Mouse (Mus musculus) ovary, adult 18-20 months (tissue): ENCODE data around the gene Snx29.
"Not testable (repeated sequence)": the region's sequence is repeated elsewhere in the genome, so short reads cannot be mapped to it uniquely, and the experiment has no call there.

Experiments used
- DNase-seq: peaks from one replicate; pipeline ENCODE4 v3.0.0; 2022; ENCODE audit warnings: low spot score, mixed read lengths

Gene Snx29

DNA sequence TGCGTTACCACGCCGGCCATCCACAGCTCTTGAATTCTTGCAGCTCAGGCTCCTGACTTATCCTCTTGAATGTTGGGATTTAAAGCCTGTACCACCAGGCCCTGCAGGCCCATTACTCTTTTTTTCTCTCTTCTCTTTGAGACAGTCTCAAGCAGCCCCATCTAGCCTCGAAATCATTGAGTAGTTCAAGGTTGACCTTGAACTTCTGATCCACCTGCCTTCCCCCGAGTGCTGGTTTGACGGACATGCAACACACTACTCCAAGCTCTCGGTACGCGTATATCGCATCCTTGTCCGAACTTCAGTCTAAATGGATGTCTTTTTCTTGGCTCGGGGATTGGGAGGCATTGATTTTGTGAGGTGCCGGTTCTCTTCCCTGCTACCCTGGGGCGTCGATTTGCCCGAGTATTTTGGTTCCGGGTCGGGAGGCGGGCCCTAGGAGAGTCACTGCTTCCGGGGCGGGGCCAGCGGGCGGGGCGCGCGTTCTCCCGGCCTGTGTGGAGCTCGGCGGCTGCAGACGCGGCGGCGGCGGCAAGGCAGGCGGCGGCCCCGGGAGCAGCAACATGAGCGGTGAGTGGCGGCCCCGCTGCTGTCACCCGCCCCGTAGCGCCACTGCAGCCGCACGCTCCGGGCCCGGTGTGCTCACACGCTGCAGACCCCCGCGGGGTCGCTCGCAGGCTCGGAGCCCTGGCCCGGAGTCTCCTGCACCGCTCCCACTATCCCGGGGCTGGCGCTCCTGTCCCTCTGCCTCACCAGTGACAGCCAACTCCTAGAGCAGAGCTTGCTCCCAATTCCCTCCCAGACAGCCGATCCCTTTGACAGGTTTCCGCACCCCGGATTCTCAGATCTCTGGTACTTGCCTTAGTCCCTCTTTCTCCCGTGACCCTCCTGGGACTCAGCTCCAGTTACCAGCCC, at the start of gene Snx29:
Gene Snx29, plus strand, starts transcription at position 500 of the 915 bp plus-strand sequence.
- DNase-seq, result peak; percentile 91

DNA sequence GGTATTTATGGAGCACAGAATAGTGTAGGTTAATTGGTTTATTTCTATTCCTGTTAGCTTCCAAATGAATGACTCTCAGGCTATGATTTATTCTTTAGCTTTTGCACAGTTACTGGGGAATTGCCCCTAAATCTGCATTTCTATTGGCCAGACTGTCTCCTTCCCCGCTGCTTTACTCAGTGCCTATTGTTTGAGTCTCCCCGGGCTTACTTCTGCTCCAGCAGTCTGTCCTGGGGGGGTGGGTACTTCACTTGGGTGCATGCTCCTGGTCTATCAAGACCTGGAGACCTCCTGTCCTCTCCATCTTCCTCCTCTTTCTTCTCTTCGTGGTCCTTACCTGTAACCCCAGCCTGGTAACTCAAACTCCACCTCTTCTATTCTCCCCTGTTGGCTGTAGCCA, 45.8 kb upstream of the Snx29 start:
- DNase-seq, result no peak

DNA sequence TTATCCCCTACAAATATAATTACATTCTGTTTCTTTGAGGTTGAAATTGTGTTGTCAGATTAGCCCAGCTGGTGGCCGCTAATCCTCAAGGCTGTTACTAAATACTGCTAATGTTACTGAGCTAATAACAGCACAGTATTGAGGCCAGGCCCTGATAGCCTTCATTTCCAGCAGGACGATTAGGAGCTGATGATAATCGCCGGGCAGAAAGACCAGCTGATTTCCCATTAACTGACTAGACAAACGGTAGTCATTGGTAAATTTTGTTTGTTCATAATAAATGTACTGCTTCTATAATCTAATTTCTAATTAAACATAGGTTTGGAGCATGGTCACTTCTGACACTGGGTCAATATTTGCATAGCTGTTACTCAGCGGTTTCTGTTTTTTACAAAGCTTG, 43.9 kb upstream of the Snx29 start:
- no peak for DNase-seq

DNA sequence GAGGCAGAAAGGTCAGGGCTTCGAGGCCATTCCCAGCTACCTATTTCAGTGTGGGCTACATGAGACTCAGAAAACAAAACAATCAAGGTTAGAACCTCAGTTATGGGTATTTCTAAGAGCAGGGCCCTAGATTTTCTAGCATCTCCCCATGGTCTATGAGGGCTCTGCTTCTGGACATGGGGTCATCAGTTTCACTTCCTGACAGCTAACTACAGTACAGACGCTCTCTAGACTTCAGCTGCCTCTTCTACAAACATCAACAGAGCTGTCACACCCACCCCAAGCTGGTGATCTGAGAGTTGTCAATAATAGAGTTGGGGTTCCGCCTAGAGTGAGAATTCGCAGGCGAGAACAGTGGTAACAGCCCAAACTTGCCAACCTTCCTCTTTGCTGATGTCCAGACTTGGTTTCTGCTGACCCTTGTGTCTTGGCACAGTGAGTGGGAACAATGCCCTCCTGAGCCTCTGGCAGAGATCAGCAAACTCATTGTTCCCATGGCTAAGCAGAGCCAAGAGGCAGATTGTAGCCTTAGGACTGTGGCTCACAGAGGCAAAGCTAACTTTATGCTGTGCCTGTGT, 40.0 kb upstream of the Snx29 start:
- DNase-seq, result no peak

DNA sequence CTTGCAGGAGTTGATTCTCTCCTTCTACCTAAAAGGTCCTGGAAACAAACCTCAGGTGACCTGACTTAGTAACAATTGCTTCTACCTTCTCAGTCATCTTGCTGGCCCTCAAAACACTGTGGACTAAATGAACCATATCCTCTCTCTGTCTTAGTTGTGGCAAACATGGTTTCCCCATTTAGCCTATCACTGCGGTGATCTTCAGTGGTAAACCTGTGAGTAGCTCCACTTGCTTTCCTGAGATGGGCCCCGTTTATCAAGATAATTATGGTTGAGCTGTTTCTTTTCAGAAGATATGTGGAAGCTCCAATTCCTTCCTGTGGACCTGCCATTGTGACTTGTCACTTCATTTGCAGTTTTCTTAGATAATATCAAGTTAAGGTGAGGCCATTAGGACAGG, 37.8 kb upstream of the Snx29 start:
- DNase-seq, result no peak

DNA sequence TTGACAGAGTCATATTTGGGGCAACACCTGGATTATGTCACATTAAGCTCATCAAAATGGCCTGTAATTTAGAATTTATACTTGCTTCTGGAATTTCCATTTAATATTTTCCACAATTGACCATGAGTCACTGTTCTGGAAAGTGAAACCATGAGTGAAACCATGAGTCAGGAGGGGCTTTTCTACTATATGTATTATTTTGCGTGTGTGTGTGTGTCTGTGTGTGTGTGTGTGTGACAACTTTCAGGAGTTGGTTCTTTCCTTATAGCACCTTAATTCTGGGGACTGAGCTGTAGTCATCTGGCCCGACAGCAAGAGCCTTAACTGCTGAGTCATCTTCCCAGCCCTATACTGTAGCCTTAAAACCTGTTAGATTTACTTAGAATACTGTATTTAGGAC, 36.8 kb upstream of the Snx29 start:
- DNase-seq, result no peak

DNA sequence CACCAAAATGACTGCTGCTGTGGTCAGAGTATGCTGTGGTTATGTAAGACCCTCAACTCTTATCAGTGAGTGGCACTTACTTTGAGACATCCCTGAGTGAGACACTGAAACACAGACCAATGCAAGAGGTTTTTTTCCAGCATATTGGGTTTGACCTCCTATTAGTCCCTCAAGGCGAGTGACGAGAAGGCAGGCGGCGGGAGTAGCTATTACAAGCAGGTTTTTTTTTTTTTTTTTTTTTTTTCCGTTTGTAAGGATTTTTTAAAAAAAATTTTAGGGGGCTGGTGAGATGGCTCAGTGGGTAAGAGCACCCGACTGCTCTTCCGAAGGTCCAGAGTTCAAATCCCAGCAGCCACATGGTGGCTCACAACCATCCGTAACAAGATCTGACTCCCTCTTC, 33.8 kb upstream of the Snx29 start:
- not testable (repeated sequence) for DNase-seq

DNA sequence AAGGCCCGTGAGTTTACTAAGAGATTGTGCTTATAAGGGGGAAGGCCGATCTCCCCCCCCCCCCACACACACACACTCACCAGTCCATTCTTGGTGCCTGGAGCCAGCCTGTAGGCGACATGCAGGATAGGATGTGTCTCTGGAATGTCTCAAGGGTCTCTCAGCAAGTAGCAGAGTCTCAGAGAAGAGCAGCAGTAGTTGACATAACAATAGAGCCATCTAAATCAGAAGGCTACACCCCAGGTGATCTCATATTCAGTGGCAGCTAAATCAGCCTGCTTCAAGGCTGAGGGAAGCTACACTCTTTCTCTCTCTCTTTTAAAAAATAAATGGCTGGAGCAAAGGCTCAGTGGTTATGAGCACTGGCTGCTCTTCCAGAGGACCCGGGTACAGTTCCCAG, 27.1 kb upstream of the Snx29 start:
- DNase-seq, result not testable (repeated sequence)

DNA sequence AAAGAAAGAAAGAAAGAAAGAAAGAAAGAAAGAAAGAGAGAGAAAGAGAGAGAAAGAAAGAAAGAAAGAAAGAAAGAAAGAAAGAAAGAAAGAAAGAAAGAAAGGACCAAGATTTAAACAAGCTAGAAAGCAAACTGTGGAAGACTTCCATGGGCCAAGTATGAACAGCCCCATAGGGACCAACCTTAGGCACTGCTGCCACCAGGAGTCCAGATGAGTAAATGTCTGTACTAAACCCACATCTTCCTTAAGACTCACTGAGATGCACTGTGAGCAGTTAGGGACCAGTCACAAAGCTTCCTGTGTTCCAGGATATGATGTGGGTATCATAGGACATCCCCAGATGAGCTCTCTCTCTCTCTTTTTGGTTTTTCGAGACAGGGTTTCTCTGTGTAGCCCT, 25.0 kb upstream of the Snx29 start:
- DNase-seq, result not testable (repeated sequence)

DNA sequence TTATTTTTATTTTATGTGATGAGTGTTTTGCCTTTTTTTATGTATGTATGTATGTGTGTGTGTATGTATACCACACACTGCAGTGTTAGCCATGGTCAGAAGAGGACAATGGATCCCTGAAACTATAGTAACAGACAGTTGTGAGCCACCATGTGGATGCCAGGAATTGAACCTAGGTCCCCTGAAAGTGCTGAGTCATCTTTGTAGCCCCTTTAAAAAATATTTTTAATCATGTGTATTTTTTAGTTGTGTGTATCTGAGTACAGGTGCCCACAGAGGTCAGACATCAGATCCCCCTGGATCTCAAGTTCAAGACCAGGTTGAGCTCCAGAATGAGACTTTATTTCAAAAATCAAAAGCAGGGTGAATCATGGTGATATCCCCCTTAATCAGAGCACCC, 19.0 kb upstream of the Snx29 start:
- no peak for DNase-seq

DNA sequence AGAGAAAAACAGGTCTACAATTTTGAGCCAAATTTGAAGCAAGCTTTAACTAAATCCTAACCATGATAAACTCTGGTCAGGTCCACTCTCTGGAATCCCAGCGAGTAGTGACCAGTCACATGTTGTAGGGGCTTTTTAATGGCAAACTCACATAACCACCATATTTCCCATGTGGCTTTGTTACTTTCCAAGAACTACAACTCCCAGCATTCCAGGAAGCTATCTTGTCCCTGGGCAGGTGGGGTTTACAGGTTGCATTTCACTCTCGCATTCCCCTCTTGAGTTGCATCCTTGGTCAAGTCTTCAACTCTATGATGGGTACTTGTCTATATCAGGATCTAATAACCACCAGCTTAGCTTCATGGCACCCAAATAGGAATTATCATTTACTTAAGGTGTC, 17.2 kb upstream of the Snx29 start:
- no peak for DNase-seq

DNA sequence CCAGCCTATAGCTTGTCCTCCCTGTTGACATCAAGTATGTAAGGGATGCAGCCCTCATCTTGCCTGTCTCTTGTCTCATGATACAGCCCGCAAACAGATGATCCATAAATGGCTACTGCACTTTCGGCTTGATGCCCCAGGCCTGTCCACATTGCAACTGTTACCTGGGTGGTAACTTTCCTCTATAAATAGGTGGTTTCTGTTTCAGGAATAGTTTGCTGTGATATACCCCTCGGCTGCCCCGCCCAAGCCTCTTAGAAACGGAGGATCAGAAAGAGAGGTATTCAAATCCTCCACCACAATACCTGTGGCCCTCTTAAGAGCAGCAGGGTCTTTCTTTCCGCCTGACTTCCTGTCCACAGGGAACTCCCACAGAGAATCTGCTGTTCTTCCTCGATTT, 9.2 kb upstream of the Snx29 start, which contains the start of gene Tnfrsf17:
Gene Tnfrsf17, plus strand, starts transcription at position 301 of the 400 bp plus-strand sequence.
- no peak for DNase-seq

DNA sequence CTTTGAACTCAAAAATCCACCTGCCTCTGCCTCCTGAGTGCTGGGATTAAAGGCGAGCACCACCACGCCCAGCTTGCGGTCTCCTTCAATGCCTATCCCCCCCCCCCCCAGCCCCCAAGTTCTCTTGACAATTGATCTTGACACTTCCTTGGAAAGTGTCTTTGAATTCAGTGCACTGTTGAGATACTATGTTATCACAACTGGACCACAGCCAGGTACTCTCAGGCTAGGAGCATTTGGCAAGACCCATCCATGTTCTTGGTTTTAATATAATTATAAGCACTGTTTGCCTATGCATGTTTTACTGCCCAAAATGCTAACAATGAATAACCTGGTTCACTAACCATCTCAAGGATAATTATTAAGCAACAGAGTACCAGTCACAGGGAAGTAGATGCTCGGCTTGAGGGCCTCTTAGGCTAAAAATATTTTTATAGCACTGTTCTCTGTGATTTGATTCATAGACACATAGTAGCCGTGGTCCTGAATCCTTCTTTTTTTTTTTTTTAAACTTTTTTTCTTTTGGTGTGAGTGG, 6.9 kb upstream of the Snx29 start:
- DNase-seq, result no peak

DNA sequence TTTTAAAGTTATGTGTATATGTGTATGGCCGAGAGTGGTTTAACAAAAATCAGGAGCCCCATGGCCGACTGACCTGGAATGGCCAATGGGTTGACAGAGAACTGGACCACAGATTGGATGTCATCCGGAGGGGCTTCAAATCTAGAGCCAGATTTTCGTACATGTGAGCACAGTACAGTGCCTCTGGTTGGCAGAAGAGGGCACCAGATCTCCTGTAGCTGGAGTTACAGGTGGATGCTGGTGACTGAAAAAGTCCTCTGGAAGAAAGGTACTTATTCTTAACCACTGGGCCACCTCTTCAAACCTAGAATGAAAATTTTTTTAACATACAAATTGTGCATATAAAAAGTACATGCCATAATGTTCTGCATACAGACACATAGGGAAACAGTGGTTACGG, 6.0 kb upstream of the Snx29 start:
- no peak for DNase-seq

DNA sequence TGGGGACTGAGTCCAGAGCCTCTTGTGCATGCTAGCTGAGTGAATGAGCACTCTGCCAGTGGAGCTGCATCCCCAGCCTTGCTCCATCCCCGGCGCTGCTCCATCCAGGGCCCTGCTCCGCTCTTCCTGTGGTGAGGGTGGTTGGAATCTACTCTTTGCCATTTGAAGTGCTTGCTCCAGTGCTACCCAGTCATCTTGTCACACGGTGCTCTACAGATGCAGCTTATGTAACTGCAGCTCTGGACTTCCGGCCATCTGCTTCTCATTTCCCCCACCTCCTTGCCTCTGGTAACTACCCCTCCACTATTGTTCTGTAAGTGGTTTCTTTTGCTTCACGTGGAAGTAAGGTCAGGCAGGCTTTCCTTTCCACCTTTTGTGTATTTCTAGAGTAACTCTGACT, 5.4 kb upstream of the Snx29 start:
- DNase-seq, result no peak

DNA sequence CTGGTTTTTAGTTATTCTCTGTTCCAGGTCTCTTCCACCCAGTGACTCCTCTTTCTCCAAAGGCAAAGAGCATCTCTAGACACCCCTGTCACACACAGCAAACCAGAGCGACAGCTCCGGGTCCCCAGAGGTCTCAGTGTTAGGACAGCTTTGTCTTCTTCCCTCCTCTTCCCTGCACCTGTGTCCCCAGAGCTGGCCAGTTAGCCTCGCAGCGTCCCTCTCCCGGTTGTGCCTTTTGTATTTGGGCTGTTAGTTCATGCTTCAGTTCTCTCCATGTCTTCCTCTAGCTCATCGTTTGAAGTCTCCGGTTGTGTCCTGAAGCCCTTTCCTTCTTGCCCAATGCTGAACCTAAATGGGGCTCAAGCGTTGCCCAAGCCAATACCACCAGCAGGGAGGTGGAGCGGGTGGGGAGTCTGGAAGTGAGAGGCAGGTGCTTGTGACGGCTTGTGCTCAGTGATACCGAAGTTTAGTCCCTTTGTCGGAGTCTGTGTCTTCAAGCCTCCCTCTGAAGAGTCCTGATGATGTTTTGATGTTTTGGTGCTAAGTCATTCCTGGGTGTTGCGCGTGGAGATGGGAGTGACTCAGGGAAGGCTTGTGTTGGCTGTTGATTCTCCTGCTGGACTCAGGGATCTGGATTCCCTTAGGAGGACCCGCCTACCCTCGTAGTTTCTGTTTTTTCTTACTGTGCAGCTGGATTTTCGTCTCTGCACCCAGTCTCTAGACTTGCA, 780 bp downstream of the Snx29 start:
- DNase-seq, result no peak

DNA sequence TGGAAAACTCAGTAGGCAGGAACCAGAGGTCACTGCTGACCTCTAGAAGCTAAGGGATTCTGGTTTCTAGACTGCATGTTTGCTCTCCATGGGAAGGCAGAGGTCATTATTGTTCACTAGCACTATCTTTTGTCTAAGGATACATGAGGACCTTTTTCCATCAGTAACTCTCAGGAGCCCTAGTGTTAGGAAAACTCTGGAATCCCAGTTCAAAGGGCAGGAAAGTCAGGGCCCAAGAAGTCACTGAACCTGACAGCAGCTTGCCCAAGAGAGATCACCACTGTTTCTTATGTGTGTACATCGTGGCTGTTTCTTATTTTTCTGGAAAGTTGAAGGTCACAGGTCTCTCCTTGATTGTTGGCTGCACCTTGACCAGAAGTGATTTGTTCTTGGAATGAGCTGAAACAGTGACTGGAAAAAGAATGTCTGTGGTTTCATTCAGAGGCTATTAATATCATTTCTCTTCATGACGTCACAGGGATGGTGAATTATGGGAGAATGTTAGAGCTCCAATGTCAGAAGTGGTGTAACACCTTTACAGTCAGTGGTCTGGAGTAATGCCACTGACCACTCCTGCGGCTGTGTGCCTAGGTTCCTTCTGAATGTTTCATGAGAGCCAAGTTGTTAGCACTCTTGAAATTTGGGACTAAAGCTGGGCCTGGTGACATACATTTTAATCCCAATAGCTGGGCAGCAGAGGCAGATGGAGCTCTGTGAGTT, 7.5 kb downstream of the Snx29 start:
- no peak for DNase-seq

DNA sequence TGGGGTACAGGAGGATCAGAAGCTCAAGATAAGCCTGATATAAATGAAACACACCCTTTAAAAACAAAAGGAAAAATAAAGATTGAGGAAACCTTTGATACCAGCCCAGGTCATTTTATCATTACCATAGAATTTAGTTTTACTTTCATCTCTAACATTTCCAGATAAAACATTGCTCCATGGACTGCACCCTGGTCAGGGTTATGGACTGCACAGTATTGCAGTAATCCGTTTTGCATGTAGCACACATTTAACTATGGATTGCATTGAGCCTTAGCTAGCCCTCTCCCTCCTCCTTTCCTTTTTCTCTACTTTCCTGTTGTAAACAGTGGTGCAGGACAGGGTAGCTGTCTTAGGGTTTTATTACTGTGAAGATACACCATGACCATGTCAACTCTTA, 8.3 kb downstream of the Snx29 start:
- DNase-seq, result no peak

DNA sequence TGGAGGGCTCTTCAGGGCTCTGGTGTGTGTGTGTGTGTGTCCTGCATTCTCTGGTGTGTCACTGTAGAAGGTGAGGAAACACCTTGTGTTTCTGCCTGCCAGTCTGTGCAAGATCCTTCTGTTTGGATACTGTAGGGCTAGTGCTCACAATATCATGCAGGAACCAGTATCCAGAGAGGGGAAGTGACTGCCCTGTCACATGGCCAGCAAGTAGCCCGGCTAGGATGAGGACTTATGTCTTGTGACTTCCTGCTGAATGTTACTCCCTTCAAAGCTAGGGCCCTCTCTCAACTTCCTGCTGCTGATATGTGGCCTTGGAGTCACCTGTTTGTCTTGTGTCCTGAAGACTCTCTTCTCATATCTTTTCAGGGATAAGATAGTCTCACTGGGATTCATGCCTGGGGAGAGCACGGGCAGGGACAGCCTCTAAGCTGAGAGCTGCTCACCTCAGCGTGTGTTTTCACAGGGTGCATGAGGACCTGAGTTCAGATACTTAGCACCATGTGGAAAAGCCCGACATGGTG, 20.6 kb downstream of the Snx29 start:
- DNase-seq, result no peak

DNA sequence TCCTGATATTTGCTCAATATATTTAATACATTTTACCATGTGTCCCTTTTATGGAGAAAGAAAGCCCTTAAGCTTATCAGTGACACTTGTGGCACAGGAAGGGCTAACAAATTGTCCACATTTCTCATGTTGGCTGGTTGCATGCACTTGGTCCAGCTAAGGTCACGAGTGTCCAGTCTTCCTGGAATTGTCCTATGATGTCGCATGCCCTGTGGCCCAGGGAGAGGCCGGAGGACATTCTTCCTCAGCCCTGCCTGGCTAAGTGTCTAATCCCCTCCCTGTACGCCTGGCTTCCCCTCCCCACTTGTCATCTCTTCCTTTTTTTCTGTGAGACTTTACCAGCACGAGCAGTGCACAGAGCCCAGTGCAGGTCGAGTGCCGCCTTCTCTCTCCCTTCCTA, 29.2 kb downstream of the Snx29 start:
- DNase-seq, result no peak

DNA sequence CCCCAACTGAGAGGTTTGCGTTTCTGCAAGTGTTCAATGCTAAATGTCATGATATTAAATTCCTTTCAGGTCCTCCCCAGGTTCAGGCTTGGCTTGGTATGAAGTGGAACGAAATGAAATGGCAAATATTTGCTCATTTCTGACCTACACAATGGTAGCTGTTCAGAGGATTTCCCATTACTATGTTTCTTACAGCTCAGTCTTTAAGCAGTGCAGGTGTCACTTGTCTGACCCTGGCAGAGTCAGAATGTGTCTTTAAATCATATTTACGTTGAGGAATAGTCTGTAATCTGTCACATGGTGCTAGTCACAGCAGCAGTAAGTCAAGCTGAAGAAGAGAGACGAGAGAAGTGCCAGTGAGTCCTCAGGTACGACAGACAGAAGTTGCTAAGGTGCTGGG, 36.5 kb downstream of the Snx29 start:
- no peak for DNase-seq

DNA sequence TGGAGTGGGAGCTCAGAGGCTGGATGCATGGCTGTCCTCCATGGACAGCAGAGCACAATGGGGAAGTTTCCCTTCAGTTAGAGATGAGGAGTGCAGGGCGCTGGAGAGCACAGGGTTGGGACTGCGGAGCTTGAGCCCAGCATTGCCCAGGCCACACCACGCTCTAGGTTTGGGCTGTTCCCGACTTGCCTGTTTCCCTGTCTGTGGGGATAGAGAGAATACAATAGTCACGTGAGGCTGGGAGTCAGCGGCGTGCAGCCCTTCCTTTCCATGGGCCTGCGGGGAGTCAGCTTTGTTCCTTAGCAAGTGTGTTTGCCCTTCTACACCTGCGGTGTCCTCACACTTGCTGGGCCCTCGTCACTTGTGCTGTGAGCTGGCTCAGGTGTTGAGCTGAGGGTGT, 37.2 kb downstream of the Snx29 start:
- no peak for DNase-seq
